Mouse (Mus musculus): Measurements from ENCODE around the gene Eefsec. TPM values are rescaled to one million over a fixed set of nuclear protein-coding genes. Genes with fewer than 3 reads are reported as not detected.

Eefsec gene
- polyA plus RNA-seq, 1 experiment from 2014 or later = 42.3 TPM

DNA sequence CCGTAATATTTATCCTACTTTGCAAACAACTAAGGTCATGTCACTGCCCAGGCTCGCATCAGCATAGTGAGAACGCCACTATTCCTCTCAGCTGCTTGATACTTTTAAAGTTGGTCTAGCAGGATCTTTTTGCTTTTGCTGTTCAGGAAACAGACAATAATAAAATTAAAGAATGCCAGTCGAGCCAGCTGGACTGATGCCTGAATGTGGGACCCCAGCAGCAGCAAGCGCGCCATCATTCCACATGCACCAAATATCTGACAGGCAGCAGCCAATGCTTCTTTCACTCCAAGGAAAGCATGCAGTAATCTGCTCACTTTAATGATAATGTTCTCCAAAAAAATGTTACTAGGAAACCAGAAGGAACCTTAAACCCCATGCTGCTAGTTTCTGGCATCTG, 45.9 kb downstream of the Eefsec start:
- WGBS = 66% methylated on average over 6 of the region's 6 CpGs

DNA sequence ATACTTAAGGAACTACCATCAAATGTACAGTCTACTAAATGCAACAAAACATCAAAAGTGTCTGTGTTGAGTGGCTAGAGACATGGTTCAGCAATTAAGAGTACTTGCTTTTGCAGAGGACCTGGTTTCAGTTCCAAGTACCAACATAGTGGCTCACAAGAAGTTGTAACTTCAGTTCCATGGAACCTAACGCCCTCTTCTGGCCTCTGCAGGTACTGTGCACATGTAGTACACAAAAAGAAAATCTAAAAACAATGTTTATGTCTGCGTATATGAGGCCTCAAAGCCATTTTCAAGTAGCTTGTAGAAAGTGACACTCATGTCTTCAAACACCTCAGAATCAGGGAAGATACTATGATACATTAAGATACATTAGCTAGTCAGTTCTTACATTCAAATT, 48.4 kb downstream of the Eefsec start:
- Histone ChIP-seq H3K9me3 (no peaks in the 10 kb centered on the region), H3K36me3 (no peaks in the 10 kb centered on the region), H3K9ac (no peak overlapping the region), H3K4me1 (peaks cover 9% of the 10 kb centered on the region), H3K4me2 (replicated peaks) (no peak overlapping the region), H3K27me3 (no peaks in the 10 kb centered on the region), H3K27ac (no peak overlapping the region), H3K4me3 (no peak overlapping the region)
- WGBS = 70% methylated on average over 2 of the region's 2 CpGs
- no peak for ATAC-seq (ENCODE audit: low FRiP score, low read depth)

More for the DNA sequence above, 45.9 kb downstream of the Eefsec start:
- Histone ChIP-seq H3K4me2 (replicated peaks) (no peak overlapping the region), H3K9me3 (no peaks in the 10 kb centered on the region), H3K27me3 (no peaks in the 10 kb centered on the region), H3K9ac (no peak overlapping the region), H3K4me3 (no peak overlapping the region), H3K27ac (no peak overlapping the region), H3K4me1 (peaks cover 12% of the 10 kb centered on the region), H3K36me3 (no peaks in the 10 kb centered on the region)
- ATAC-seq (ENCODE audit: low FRiP score, low read depth) = no peak

DNA sequence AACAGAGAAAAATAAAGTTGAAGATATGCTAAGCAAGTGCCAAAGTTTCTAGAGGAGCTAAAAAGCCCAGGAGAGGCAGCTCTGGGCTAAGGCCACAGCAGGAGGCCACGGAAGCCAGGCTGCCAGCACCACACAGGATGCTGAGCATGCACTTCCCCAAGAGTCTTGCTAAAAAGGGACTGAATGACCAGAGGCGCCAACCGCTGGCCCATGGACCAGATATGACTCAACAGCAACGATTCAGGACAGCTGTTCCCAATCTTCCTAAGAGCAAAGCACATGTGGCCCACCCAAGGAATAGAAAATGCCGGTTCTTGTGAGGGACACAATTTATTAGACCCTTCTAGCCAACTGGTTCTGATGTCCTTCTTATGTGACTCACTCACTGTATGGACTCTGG, 57.4 kb downstream of the Eefsec start:
- 0 out of 2 replicates have a peak, but pooled peaks cover 5% of the 10 kb centered on the region for H3K36me3 ChIP-seq
- no peak overlapping the region for H3K4me3 ChIP-seq
- no peak overlapping the region for H3K9ac ChIP-seq
- no peak for ATAC-seq (ENCODE audit: low FRiP score, low read depth)
- H3K27me3 ChIP-seq = no peaks in the 10 kb centered on the region
- H3K4me2 ChIP-seq (replicated peaks) = no peak overlapping the region
- 0 out of 2 replicates have a peak overlapping the region, but pooled peaks have one; percentile 6 for H3K27ac ChIP-seq
- H3K9me3 ChIP-seq = no peaks in the 10 kb centered on the region
- WGBS = 18% methylated on average over 5 of the region's 5 CpGs
- peaks cover 41% of the 10 kb centered on the region for H3K4me1 ChIP-seq

DNA sequence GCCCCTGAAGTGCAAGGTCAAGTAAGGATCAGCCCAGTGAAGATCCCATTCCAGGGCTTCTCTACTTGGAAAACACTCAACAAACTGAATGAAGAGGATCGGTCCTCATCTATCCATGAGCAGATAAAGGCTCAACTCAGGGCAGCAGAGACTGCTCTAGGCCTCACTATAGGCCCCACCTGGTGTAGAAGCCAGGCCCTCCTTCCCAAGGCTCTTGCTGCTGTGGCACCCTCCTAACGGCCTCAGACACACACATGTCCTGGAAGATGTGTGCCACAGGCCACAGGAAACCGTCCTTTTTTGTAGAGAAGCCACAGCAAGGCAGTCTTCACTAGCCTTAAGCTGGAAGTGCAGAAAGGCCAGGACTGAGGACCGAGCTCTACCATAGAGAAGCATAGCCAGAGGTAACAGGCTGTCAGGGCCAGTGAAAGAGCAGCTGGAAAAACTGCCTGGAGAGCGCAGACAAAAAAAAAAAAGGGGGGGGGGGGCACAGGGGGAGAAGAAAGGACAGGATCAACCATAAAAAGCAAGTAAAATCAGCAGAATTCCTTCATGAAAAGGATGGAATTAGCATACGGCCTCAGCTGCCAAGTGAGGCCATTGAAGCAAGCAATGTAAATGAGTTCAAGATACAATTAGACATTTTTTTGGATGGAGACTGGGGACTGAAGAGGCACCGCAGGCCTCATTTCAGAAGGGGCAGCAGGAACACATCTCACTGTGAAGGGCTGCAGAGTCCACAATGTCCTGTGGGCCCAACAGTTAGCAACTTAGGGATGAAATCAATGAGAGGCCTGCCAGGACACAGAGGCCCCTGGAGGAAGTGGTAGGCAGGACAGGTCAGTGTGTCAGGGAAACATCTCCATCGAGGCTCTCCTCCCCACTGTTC, 58.3 kb downstream of the Eefsec start:
- no peak overlapping the region for H3K4me3 ChIP-seq
- H3K4me2 ChIP-seq (replicated peaks) = no peak overlapping the region
- no peaks in the 10 kb centered on the region for H3K27me3 ChIP-seq
- H3K27ac ChIP-seq = peak overlapping the region; percentile 58; the same call in 1 of the 2 replicates
- H3K4me1 ChIP-seq = peaks cover 44% of the 10 kb centered on the region
- ATAC-seq (ENCODE audit: low FRiP score, low read depth) = no peak
- no peaks in the 10 kb centered on the region for H3K9me3 ChIP-seq
- H3K36me3 ChIP-seq = 0 out of 2 replicates have a peak, but pooled peaks cover 5% of the 10 kb centered on the region
- no peak overlapping the region for H3K9ac ChIP-seq
- 75% methylated on average over 8 of the region's 8 CpGs for WGBS

DNA sequence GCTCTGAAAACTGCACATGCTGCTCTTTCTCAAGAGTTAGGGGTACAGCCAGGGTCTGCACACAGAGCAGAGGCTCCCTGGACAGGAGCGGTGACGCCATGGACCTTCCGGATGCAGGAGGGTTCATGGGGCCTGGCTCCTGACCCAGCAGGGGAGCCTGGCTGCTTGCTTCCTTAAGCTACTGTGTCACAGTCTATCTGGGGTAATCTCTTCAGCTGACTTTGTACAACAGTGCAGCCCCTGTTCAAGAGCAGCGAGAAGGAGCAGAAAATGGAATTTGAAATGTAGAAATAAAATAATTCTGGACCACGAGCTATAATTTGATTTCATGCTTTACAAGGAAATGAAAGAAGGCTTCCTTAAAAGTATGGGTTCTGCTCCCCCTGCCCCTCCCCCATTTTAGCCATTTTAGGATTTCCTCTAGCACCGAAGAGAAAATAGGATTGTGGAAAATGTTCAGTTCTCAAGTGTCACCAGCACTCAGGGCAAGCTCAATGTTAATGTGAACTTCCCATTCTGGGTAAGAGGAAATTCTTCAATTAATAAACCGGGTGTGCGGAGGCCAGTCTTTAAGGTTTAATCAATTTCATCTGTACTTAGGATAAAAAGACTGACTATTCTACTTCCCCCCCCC, 61.8 kb downstream of the Eefsec start:
- Histone ChIP-seq H3K4me3 (no peak overlapping the region), H3K27me3 (no peaks in the 10 kb centered on the region), H3K36me3 (no peaks in the 10 kb centered on the region), H3K9ac (no peak overlapping the region), H3K4me2 (replicated peaks) (peak overlapping the region; percentile 38), H3K27ac (peak overlapping the region; percentile 85), H3K9me3 (no peaks in the 10 kb centered on the region), H3K4me1 (peaks cover 42% of the 10 kb centered on the region)
- 0 out of 2 replicates have a peak, but pooled peaks have one; percentile 8 for ATAC-seq (ENCODE audit: low FRiP score, low read depth)
- WGBS = 25% methylated on average over 8 of the region's 8 CpGs

DNA sequence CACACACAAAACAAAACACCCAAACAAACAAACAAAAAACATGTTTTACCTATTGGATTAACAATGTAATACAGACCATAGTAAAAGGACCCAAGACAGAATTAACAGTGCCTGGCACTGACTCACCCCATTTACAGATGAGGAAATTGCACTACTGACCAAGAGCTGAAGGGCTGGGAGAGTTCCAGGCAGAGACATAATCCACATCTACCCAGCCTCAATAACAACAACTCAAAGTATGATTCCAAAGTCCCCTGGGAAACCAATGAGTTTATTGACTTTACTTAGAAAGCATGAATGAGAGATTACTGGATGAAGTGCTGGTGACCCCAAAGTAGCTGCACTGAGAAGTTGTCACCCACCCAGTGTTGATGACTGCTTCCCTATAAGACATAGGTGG, 62.6 kb downstream of the Eefsec start:
- Histone ChIP-seq H3K27me3 (no peaks in the 10 kb centered on the region), H3K4me2 (replicated peaks) (no peak overlapping the region), H3K36me3 (no peaks in the 10 kb centered on the region), H3K27ac (peak overlapping the region; percentile 85; the same call in 1 of the 2 replicates), H3K4me3 (no peak overlapping the region), H3K9me3 (no peaks in the 10 kb centered on the region), H3K9ac (no peak overlapping the region), H3K4me1 (peaks cover 34% of the 10 kb centered on the region)
- no peak for ATAC-seq (ENCODE audit: low FRiP score, low read depth)

DNA sequence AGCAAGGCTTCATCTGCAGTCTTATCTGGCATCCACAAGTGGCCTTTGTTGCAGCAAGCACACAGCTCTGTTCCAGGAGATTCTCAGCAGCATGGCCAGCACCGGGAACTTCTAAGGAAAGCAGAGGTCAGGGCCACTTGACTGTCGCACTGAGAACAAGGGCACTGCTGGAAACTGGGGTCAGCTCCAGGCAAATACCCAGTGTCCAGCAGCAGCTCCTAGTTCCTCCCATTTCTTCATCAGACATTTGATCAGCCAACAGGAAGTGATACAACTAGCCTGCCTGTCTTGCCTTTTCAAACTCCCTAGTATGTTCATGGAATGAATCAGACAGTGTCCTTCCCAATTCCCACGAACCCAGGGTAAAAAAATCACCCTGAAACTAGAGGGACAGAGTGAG, 66.6 kb downstream of the Eefsec start:
- WGBS = 56% methylated on average over 3 of the region's 3 CpGs
- Histone ChIP-seq H3K36me3 (no peaks in the 10 kb centered on the region; the same call in 1 of the 2 replicates), H3K4me2 (replicated peaks) (no peak overlapping the region), H3K4me1 (peaks cover 12% of the 10 kb centered on the region), H3K27ac (no peak overlapping the region), H3K9me3 (no peaks in the 10 kb centered on the region), H3K9ac (no peak overlapping the region), H3K4me3 (no peak overlapping the region), H3K27me3 (no peaks in the 10 kb centered on the region)
- ATAC-seq (ENCODE audit: low FRiP score, low read depth) = no peak

DNA sequence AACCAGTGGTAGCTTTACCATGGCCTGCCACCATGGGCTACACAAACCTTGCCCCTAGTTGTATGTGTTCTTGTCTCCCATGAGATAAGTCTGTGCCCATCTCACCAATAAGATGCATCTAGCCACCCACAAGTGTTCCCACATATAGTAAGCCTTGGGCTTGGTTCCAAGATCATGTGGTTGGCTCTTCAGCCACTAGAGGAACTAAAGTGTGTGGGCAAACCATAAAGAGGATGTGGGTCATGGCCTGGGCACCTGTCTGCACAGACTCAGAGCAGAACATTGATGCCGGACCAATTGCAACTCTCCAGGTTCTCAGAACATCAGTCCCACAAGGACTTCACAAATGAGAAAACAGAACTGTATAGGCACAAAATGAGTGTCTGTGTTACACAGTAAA, 67.5 kb downstream of the Eefsec start:
- no peaks in the 10 kb centered on the region; the same call in 1 of the 2 replicates for H3K36me3 ChIP-seq
- H3K27me3 ChIP-seq = no peaks in the 10 kb centered on the region
- no peak overlapping the region for H3K4me2 ChIP-seq (replicated peaks)
- no peak for ATAC-seq (ENCODE audit: low FRiP score, low read depth)
- no peak overlapping the region for H3K9ac ChIP-seq
- H3K4me3 ChIP-seq = no peak overlapping the region
- WGBS = 74% methylated on average over 1 of the region's 1 CpGs
- peaks cover 4% of the 10 kb centered on the region for H3K4me1 ChIP-seq
- H3K9me3 ChIP-seq = no peaks in the 10 kb centered on the region
- H3K27ac ChIP-seq = no peak overlapping the region

DNA sequence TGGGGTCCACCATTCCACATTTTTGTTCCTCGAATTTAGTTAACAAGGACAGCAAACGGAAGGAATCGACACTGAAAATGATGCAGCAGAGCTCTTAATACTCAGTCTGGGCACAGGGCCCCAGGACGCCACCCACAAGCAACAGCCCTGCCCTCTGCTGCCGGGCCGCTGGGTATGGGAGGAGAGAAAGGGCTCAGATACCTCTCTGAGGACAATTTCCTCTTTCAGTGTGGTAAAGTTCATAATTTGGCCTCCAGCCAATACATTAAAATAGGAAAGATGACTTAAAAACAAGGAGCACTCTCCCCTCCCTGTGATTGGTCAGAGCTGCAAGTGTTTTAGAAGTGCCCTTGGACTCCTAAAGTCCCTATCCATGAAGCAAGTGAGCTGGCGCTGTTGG, 72.1 kb downstream of the Eefsec start:
- Histone ChIP-seq H3K36me3 (peaks cover 5% of the 10 kb centered on the region; the same call in 1 of the 2 replicates), H3K4me1 (peaks cover 8% of the 10 kb centered on the region), H3K9me3 (no peaks in the 10 kb centered on the region), H3K4me3 (no peak overlapping the region), H3K4me2 (replicated peaks) (no peak overlapping the region), H3K27me3 (no peaks in the 10 kb centered on the region), H3K27ac (no peak overlapping the region), H3K9ac (no peak overlapping the region)
- ATAC-seq (ENCODE audit: low FRiP score, low read depth) = no peak
- WGBS = 73% methylated on average over 7 of the region's 7 CpGs

DNA sequence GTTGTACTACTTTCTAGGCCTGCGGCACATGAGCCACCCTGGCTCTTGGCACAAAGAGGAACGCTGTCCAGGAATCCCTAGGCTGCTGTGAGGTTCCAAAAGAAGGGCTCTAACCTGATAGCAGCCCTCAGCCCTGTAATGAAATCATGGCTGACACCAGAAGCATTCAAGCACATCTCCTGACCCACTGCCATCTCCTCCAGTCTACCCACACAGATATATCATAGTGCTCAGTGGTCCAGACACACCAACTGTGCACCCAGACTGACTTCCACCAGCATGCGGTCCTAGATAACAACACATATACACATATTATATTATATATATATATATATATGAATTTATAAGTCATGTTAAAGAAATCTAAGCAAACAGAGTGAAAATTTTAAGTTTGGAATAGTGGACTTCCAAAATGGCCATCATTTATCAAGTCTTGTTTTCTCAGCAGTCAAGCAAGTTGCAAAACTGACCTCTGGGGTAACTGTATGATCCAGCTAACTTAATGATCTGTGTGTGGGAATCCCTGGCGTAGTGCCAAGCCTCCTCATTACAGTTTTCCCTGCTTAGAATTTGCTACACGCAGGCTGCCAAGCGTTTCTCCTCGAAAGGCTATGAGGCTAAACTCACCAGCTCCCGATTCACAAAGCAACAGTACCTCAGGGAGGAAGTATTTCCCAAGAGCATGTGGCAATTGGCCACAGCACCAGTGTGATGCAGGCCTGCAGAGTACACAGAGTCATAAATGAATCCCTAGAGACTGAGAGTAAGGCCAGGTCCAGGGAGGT, 76.3 kb downstream of the Eefsec start:
- Histone ChIP-seq H3K9me3 (no peaks in the 10 kb centered on the region), H3K4me1 (peaks cover 8% of the 10 kb centered on the region), H3K4me2 (replicated peaks) (no peak overlapping the region), H3K36me3 (peaks cover 5% of the 10 kb centered on the region; the same call in 1 of the 2 replicates), H3K4me3 (no peak overlapping the region), H3K9ac (no peak overlapping the region), H3K27me3 (no peaks in the 10 kb centered on the region), H3K27ac (0 out of 2 replicates have a peak overlapping the region, but pooled peaks have one; percentile 28)
- no peak for ATAC-seq (ENCODE audit: low FRiP score, low read depth)
- 64% methylated on average over 8 of the region's 8 CpGs for WGBS

DNA sequence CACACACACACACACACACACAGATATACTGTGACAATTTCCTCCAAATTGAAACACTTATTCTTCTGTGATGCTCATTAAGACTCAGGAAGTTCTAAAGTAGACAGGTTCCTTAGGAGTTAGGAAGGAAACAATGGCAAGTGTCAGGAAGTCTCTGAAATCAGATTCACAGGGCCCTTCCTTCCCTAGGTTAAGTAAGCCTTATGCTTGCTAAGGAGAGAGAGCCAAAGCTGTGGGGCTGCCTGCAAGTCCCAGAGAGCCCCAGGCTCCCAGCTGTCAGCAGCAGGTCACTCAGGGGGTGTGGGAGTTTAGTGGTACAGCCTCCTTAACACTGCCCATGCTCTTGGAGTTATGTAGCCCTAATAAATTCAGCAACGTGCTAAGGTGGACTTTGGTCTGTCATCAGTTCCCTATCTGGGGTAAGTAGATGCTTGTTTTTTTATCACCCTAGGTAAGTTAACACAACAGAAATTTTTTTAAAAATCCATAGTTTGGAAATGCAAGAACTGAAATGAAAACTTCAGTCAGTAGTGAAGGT, 82.8 kb downstream of the Eefsec start:
- Histone ChIP-seq H3K4me2 (replicated peaks) (no peak overlapping the region), H3K9ac (no peak overlapping the region), H3K36me3 (no peaks in the 10 kb centered on the region), H3K4me1 (no peaks in the 10 kb centered on the region), H3K9me3 (no peaks in the 10 kb centered on the region), H3K4me3 (no peak overlapping the region), H3K27me3 (no peaks in the 10 kb centered on the region), H3K27ac (no peak overlapping the region)
- 24% methylated on average over 1 of the region's 1 CpGs for WGBS
- no peak for ATAC-seq (ENCODE audit: low FRiP score, low read depth)
